Mouse (Mus musculus): Measurements from ENCODE around the gene Tent4a. TPM values are rescaled to one million over a fixed set of nuclear protein-coding genes. Genes with fewer than 3 reads are reported as not detected.

Gene Tent4a
- polyA plus RNA-seq, 1 experiment from 2014 or later: 7.5 TPM

- H3K9ac ChIP-seq (replicated peaks; ENCODE audit: low read depth, low read length): no peak overlapping the region
- H3K9me3 ChIP-seq (ENCODE audit: control insufficient read depth, low read length): no peaks in the 10 kb centered on the region
- H3K4me3 ChIP-seq (replicated peaks; ENCODE audit: low read length): no peak overlapping the region
- 86% methylated on average over 12 of the region's 12 CpGs for WGBS
- H3K36me3 ChIP-seq (ENCODE audit: control insufficient read depth, insufficient read depth): no peaks in the 10 kb centered on the region
- ATAC-seq: no peak
- H3K27me3 ChIP-seq (replicated peaks; ENCODE audit: control insufficient read depth, insufficient read depth, low read length): no peaks in the 10 kb centered on the region
- H3K4me1 ChIP-seq (replicated peaks; ENCODE audit: control insufficient read depth, insufficient read depth, low read length): 0 out of 2 replicates have a peak, but pooled peaks cover 2% of the 10 kb centered on the region
- no peak overlapping the region for H3K27ac ChIP-seq (ENCODE audit: low read length)
- H3K4me2 ChIP-seq (ENCODE audit: low read length): no peak overlapping the region
Observed at GRCm38 (mm10) chr13:69562654-69563574, 28.5 kb upstream of the Tent4a start.

GRCm38 (mm10) chr13:69562004-69562403, 27.6 kb upstream of the Tent4a start:
- H3K4me1 ChIP-seq (replicated peaks; ENCODE audit: control insufficient read depth, insufficient read depth, low read length): 0 out of 2 replicates have a peak, but pooled peaks cover 2% of the 10 kb centered on the region
- H3K27ac ChIP-seq (ENCODE audit: low read length): no peak overlapping the region
- no peaks in the 10 kb centered on the region for H3K27me3 ChIP-seq (replicated peaks; ENCODE audit: control insufficient read depth, insufficient read depth, low read length)
- H3K36me3 ChIP-seq (ENCODE audit: control insufficient read depth, insufficient read depth): no peaks in the 10 kb centered on the region
- H3K4me2 ChIP-seq (ENCODE audit: low read length): no peak overlapping the region
- 81% methylated on average over 9 of the region's 9 CpGs for WGBS
- ATAC-seq: no peak
- no peak overlapping the region for H3K9ac ChIP-seq (replicated peaks; ENCODE audit: low read depth, low read length)
- H3K4me3 ChIP-seq (replicated peaks; ENCODE audit: low read length): no peak overlapping the region
- H3K9me3 ChIP-seq (ENCODE audit: control insufficient read depth, low read length): no peaks in the 10 kb centered on the region

- WGBS: 33% methylated on average over 13 of the region's 13 CpGs
- Histone ChIP-seq H3K4me2 (ENCODE audit: low read length) (no peak overlapping the region), H3K27ac (ENCODE audit: low read length) (no peak overlapping the region), H3K9ac (replicated peaks; ENCODE audit: low read depth, low read length) (no peak overlapping the region), H3K4me3 (replicated peaks; ENCODE audit: low read length) (no peak overlapping the region), H3K9me3 (ENCODE audit: control insufficient read depth, low read length) (no peaks in the 10 kb centered on the region), H3K27me3 (replicated peaks; ENCODE audit: control insufficient read depth, insufficient read depth, low read length) (no peaks in the 10 kb centered on the region), H3K4me1 (replicated peaks; ENCODE audit: control insufficient read depth, insufficient read depth, low read length) (0 out of 2 replicates have a peak, but pooled peaks cover 2% of the 10 kb centered on the region), H3K36me3 (ENCODE audit: control insufficient read depth, insufficient read depth) (no peaks in the 10 kb centered on the region)
- ATAC-seq: peak; percentile 49; the same call in 1 of the 2 replicates
Observed at GRCm38 (mm10) chr13:69559291-69559961, 25.0 kb upstream of the Tent4a start.

- ATAC-seq: peak; percentile 52
- no peaks in the 10 kb centered on the region for H3K9me3 ChIP-seq (ENCODE audit: control insufficient read depth, low read length)
- H3K9ac ChIP-seq (replicated peaks; ENCODE audit: low read depth, low read length): no peak overlapping the region
- no peak overlapping the region for H3K27ac ChIP-seq (ENCODE audit: low read length)
- H3K4me3 ChIP-seq (replicated peaks; ENCODE audit: low read length): no peak overlapping the region
- H3K27me3 ChIP-seq (replicated peaks; ENCODE audit: control insufficient read depth, insufficient read depth, low read length): no peaks in the 10 kb centered on the region
- no peak overlapping the region for H3K4me2 ChIP-seq (ENCODE audit: low read length)
- 0 out of 2 replicates have a peak, but pooled peaks cover 2% of the 10 kb centered on the region for H3K4me1 ChIP-seq (replicated peaks; ENCODE audit: control insufficient read depth, insufficient read depth, low read length)
- 60% methylated on average over 6 of the region's 6 CpGs for WGBS
- no peaks in the 10 kb centered on the region for H3K36me3 ChIP-seq (ENCODE audit: control insufficient read depth, insufficient read depth)
Observed at GRCm38 (mm10) chr13:69558098-69558660, 23.8 kb upstream of the Tent4a start.

GRCm38 (mm10) chr13:69556728-69557127, 22.3 kb upstream of the Tent4a start:
- H3K4me3 ChIP-seq (replicated peaks; ENCODE audit: low read length): no peak overlapping the region
- H3K4me1 ChIP-seq (replicated peaks; ENCODE audit: control insufficient read depth, insufficient read depth, low read length): 0 out of 2 replicates have a peak, but pooled peaks cover 2% of the 10 kb centered on the region
- H3K36me3 ChIP-seq (ENCODE audit: control insufficient read depth, insufficient read depth): no peaks in the 10 kb centered on the region
- H3K27me3 ChIP-seq (replicated peaks; ENCODE audit: control insufficient read depth, insufficient read depth, low read length): no peaks in the 10 kb centered on the region
- H3K9me3 ChIP-seq (ENCODE audit: control insufficient read depth, low read length): no peaks in the 10 kb centered on the region
- H3K4me2 ChIP-seq (ENCODE audit: low read length): no peak overlapping the region
- ATAC-seq: no peak
- no peak overlapping the region for H3K27ac ChIP-seq (ENCODE audit: low read length)
- H3K9ac ChIP-seq (replicated peaks; ENCODE audit: low read depth, low read length): no peak overlapping the region

GRCm38 (mm10) chr13:69555957-69556482, 21.6 kb upstream of the Tent4a start:
- Histone ChIP-seq H3K4me3 (replicated peaks; ENCODE audit: low read length) (no peak overlapping the region), H3K27me3 (replicated peaks; ENCODE audit: control insufficient read depth, insufficient read depth, low read length) (no peaks in the 10 kb centered on the region), H3K9ac (replicated peaks; ENCODE audit: low read depth, low read length) (no peak overlapping the region), H3K4me2 (ENCODE audit: low read length) (no peak overlapping the region), H3K4me1 (replicated peaks; ENCODE audit: control insufficient read depth, insufficient read depth, low read length) (0 out of 2 replicates have a peak, but pooled peaks cover 2% of the 10 kb centered on the region), H3K36me3 (ENCODE audit: control insufficient read depth, insufficient read depth) (no peaks in the 10 kb centered on the region), H3K9me3 (ENCODE audit: control insufficient read depth, low read length) (no peaks in the 10 kb centered on the region), H3K27ac (ENCODE audit: low read length) (no peak overlapping the region)
- WGBS: 81% methylated on average over 6 of the region's 6 CpGs
- ATAC-seq: no peak

- no peak for ATAC-seq
- Histone ChIP-seq H3K9ac (replicated peaks; ENCODE audit: low read depth, low read length) (no peak overlapping the region), H3K4me1 (replicated peaks; ENCODE audit: control insufficient read depth, insufficient read depth, low read length) (0 out of 2 replicates have a peak, but pooled peaks cover 2% of the 10 kb centered on the region), H3K4me3 (replicated peaks; ENCODE audit: low read length) (no peak overlapping the region), H3K27me3 (replicated peaks; ENCODE audit: control insufficient read depth, insufficient read depth, low read length) (no peaks in the 10 kb centered on the region), H3K36me3 (ENCODE audit: control insufficient read depth, insufficient read depth) (no peaks in the 10 kb centered on the region), H3K27ac (ENCODE audit: low read length) (no peak overlapping the region), H3K4me2 (ENCODE audit: low read length) (no peak overlapping the region), H3K9me3 (ENCODE audit: control insufficient read depth, low read length) (no peaks in the 10 kb centered on the region)
- 35% methylated on average over 8 of the region's 8 CpGs for WGBS
Observed at GRCm38 (mm10) chr13:69555045-69555444, 20.6 kb upstream of the Tent4a start.

- Histone ChIP-seq H3K9me3 (ENCODE audit: control insufficient read depth, low read length) (no peaks in the 10 kb centered on the region), H3K4me3 (replicated peaks; ENCODE audit: low read length) (no peak overlapping the region), H3K4me1 (replicated peaks; ENCODE audit: control insufficient read depth, insufficient read depth, low read length) (no peaks in the 10 kb centered on the region), H3K9ac (replicated peaks; ENCODE audit: low read depth, low read length) (no peak overlapping the region), H3K27ac (ENCODE audit: low read length) (no peak overlapping the region), H3K27me3 (replicated peaks; ENCODE audit: control insufficient read depth, insufficient read depth, low read length) (no peaks in the 10 kb centered on the region), H3K36me3 (ENCODE audit: control insufficient read depth, insufficient read depth) (no peaks in the 10 kb centered on the region), H3K4me2 (ENCODE audit: low read length) (no peak overlapping the region)
- no peak for ATAC-seq
- 90% methylated on average over 9 of the region's 9 CpGs for WGBS
Observed at GRCm38 (mm10) chr13:69554255-69554654, 19.8 kb upstream of the Tent4a start.

- no peak overlapping the region for H3K4me3 ChIP-seq (replicated peaks; ENCODE audit: low read length)
- 26% methylated on average over 5 of the region's 5 CpGs for WGBS
- ATAC-seq: no peak
- no peak overlapping the region for H3K27ac ChIP-seq (ENCODE audit: low read length)
- no peaks in the 10 kb centered on the region for H3K27me3 ChIP-seq (replicated peaks; ENCODE audit: control insufficient read depth, insufficient read depth, low read length)
- H3K9me3 ChIP-seq (ENCODE audit: control insufficient read depth, low read length): no peaks in the 10 kb centered on the region
- no peak overlapping the region for H3K4me2 ChIP-seq (ENCODE audit: low read length)
- H3K4me1 ChIP-seq (replicated peaks; ENCODE audit: control insufficient read depth, insufficient read depth, low read length): no peaks in the 10 kb centered on the region
- H3K36me3 ChIP-seq (ENCODE audit: control insufficient read depth, insufficient read depth): no peaks in the 10 kb centered on the region
- no peak overlapping the region for H3K9ac ChIP-seq (replicated peaks; ENCODE audit: low read depth, low read length)
Observed at GRCm38 (mm10) chr13:69553024-69553423, 18.6 kb upstream of the Tent4a start.

All from forebrain, embryonic 16.5 days (tissue).